Mouse (Mus musculus): Measurements from ENCODE around the gene Rsu1. TPM values are rescaled to one million over a fixed set of nuclear protein-coding genes. Genes with fewer than 3 reads are reported as not detected.

The Rsu1 gene
- total RNA-seq, 2 experiments from 2014 or later: 50.6 to 51.9 TPM

DNA sequence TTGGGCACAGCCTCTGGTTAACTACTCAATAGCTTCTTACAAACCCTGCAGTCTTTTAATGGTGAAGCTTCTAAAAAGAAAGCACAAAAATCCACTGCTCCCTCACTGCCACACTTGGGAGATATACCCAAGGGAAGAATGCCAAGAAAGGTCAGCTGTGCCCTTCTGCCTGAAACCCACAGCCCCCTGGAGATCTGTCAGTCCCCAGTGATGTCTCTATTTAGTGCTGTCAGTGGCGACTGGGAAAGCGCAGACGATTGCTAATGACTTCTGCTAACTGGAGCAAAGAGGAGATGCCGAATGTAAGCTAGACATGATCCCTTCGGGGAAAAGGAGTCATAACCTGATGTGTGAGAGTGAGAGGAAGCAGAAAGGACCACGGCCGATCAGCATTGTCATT, 96.8 kb downstream of the Rsu1 start:
- DNase-seq: peak; percentile 55
- intact Hi-C loops (cut with DNase I): no loop called here

DNA sequence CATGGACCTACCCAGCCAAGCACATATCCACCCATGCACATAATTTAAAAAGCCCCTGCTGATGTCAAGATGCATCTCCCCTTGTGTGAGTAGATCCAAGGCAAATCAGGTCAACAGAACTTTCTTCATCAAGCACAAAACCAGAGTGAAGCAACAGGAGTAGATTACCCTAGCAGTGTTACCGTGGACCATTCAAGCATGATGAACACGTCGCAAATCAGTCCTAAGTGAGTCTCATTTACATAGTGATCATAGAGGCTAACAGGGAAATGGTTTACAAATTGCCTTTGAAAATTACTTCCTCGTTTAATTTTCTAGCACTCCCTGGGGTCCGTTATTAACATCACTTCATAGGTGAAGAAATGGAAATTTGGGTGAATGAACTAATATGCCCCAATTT, 100.6 kb downstream of the Rsu1 start:
- intact Hi-C loops (cut with DNase I): no loop called here

DNA sequence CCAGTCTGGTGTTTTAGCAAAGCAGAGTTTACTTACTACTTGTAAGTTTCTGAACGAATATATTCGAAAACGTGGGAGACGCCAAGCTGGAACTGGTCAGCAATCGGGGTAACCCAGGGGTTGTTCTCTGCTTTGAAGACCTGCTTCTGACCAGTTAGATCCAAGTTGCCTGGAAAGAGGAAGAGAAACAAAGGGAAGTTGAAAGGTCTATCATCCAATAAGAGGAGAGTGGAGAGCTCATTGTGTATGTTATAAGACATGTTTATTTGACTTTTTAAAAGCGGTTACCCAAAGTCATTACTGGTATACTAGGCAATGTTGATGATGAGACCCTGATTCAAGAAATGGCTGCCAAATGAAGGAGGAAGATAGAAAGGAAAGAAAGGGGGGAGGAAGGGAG, 101.3 kb downstream of the Rsu1 start:
- DNase-seq: no peak
- intact Hi-C loops (cut with DNase I): no loop called here

More for the DNA sequence above, 100.6 kb downstream of the Rsu1 start:
- DNase-seq: no peak

DNA sequence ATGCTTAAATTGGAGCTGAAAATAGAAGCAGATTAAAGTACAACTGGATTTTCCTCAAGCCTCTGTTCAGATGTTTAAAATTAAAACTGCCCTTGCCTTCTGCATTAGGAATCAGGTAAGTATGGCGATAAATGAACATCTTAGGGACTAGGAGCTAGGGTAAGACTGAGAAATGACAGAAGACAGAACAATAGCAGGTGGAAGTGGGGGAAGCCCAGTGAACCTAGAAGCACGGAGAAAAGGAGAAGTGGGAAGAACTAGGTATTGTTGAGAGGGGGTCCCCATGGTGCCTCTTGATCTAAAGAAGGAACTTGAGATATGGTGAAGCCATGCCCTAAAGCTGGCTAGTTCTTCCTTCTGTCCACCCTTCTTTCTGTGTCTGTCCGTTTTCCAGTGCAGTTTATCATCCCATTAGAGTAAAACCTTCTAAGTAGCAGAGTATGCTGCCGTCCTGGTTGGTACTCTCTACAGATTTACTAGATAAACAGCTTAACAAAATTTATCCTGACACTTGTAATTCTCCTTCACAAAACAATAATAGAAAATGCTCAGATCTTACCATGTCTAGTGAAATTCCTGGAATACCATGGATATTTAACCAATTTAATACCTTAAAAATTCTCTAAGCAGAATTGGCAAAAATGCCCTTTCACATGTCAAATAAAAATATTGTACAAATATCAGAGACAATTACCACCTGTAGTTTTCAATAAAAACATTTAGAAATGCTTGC, 101.9 kb downstream of the Rsu1 start:
- no peak for DNase-seq
- intact Hi-C loops (cut with DNase I): no loop called here

DNA sequence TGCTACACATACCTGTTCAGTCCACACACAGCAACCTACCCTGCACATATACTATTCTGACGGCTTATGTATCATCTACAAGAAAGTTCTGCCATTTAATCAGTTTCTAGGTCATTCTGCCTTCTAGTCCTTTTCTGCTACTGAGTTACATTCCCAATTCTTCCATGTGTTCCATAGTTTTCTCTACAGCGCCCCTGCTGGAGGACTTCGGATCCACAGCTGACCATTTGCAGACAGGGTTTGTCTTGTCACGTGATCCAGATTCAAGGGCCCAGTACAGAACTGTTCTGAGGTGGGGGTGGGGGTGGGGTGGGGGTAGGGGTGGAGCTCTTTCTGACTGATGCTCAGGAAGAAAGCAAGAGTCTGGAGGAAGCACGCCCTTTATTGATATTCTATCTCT, 102.5 kb downstream of the Rsu1 start:
- intact Hi-C loops (cut with DNase I): no loop called here
- peak; percentile 53 for DNase-seq

DNA sequence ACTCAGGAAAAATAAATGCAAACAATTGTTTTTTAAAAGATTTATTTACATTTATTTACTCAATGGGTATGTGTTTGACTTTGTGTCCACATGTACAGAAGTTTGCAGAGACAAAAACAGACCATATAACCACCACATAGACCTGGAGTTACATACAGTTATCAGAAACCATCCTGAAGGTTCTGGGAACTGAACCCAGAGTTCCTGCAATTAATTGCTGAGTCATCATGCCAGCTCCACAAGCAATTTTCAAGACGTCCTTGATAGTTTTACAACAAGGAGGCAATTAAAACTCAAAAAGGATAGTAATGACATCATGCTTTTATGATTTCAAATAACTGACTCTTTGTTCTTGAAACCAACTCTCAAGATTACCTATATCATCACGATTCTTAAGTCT, 109.5 kb downstream of the Rsu1 start:
- no peak for DNase-seq
- intact Hi-C loops (cut with DNase I): no loop called here

DNA sequence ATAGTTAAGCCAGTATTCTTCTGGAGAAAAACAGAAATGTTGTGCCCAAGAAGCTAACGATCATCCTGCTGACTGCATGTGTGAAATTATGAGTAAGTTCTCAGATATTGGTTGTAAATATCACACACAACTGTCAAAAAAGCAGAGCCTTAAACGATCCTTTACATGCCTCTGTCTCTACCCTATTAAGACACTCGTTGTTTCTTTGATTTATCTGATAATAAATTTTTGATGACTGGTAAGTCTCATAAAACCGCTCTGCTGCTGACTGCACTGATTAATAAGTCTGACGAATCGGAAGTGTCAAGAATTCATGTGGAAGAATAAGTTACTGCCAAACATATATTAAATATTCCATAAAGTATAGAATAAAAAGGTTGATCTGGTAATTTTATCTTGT, 126.0 kb downstream of the Rsu1 start:
- no peak for DNase-seq
- intact Hi-C loops (cut with DNase I): no loop called here

DNA sequence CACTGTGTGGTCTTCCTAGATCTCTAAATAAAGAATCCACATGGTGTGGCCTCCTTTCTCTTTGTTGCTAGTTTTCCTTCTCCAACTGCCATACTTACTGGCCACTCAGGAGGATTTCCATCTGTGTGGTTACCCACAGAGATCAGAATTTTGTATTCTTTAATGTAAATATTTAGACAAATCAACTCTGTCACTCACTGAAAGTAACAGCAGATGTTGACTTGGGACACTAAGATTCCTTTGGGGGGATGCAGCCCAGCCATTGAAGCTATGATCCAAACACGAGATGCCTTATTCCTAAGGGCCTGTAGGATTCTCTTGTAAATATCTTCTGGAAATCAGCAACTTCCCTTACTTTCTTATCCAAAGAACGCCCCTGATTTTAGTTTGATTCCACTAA, 136.3 kb downstream of the Rsu1 start:
- DNase-seq: no peak
- intact Hi-C loops (cut with DNase I): no loop called here

DNA sequence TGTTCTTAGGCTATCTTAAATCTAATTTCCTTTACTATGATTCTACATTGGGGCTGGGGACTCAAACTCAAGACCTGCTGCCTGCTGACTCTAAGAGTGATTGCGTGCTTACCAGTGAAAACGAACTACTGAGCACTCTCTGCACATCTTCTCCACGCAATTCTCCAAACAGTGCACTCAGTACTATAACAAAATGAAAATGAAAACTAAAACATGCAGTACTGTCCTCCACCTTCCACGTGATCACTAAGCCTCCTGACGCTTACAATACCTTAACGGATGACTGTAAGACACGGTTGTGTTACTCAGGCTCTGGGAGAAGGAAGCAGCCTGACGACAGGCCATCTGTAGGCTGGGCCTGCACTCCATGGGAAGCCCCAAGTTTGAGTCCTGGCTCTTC, 138.4 kb downstream of the Rsu1 start:
- intact Hi-C loops (cut with DNase I): no loop called here
- DNase-seq: no peak

DNA sequence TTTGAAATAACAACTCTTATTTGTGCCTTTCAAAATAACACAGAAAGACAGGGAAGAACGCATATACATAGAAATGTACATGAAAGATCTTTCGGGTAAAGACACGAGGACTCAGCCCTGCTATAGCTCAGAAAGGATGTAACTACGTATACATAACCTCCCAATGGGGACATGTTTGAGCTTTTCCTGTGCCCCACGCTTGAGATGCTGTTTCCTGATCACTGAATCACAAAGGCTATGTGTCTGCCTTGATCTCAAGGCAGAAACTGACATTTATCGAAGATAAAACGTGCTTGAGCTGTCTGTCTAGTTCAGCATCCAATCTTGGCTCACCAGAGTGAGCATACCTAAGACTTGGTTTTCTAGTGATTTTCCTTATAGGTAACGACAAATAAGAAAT, 138.8 kb downstream of the Rsu1 start:
- intact Hi-C loops (cut with DNase I): no loop called here
- DNase-seq: no peak

DNA sequence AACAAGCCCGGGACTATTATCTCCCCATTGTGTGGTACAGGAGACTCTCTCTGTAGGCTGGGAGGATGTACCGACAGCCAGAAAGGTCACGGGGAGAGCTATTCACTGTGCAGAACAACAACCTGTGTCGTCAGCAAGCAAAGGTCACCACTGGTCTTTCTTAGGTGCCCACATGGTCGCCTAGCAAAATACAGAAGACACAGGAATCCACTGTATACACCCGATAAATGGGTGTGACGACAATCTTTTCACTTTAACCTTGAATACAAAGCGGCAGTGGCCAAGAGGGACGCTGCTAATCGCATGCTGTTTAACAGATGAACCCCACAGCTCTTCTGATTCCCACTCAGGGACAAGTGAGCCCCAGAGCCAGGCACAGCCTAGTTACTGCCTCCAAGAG, 141.4 kb downstream of the Rsu1 start:
- no peak for DNase-seq

DNA sequence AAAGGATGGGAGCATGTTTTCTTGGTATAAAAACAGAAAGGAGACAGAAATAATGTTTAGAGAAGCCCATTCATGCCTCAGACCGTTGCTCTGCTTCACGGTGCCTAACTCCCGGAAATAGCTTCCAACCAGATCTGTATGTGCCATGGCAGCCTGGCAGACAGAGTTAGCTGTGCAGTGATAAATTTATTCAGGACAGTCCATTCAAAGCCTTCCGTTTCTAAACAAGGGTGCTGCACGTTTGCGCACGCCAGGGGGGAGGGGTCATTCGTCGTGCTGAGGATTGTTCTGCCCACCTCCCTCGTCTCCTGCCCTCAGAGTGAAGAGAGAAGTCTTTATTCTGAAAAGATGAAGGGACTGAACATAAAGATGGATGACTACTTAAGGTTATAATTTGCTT, 141.9 kb downstream of the Rsu1 start:
- peak; percentile 14 for DNase-seq
- intact Hi-C loops (cut with DNase I): no loop called here

More for the DNA sequence above, 141.4 kb downstream of the Rsu1 start:
- intact Hi-C loops (cut with DNase I): no loop called here

DNA sequence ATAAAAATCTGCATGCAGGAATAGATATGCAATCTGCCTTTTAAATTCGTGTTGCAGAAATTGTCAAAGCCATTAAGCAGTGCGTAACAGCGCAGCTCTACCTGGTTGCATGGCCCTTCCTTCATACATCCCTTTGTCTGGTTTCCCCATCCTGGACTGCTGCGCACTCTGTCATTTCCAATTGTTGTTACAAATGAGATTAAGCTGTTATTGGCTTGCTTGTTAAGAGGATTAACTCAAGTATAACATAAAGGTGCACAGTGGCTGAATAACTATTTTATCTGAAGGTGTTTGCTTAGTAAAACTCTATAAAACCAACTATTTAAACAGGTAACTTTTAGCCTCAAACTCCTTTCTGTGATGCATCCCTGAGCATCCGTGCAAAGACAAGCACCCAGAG, 150.8 kb downstream of the Rsu1 start:
- DNase-seq: no peak
- intact Hi-C loops (cut with DNase I): no loop called here

DNA sequence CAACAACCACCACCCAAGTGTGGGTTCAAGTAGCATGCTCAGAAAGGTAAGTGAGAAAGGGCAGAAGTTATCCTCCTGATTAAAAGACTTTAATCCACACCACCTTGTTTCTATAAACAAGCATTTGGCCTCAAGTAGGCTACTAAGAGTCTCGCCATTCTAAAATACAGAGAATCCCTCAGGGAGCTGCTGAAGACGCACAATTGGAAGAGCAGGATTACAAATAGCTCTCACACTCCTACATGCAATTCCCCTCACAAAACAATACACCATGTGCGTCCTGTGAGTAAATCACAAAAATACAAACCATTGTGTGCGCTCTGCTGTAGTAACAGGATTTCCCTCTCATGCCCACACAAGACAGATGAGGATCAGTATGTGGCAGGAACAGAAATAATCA, 153.3 kb downstream of the Rsu1 start:
- intact Hi-C loops (cut with DNase I): no loop called here

DNA sequence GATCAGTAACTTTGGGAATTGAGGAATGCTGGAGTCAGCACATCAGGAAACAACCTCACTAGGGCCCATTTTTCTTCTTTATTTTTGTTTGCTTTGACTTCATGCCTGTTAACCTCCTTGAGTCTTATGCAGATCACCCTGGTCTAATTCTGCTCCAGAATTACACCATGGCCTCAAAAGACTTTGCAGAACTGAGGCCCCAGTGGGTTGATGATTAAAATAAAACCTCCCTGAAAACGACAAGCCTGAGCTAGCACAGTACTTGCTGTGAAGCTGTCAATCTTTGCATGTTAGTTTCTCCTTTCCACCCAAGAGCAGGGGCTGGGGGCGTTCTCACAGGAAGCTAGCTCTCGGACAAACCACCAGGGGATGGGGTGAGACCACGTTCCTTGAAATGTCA, 164.7 kb downstream of the Rsu1 start:
- no peak for DNase-seq
- intact Hi-C loops (cut with DNase I): no loop called here

More for the DNA sequence above, 153.3 kb downstream of the Rsu1 start:
- DNase-seq: no peak

DNA sequence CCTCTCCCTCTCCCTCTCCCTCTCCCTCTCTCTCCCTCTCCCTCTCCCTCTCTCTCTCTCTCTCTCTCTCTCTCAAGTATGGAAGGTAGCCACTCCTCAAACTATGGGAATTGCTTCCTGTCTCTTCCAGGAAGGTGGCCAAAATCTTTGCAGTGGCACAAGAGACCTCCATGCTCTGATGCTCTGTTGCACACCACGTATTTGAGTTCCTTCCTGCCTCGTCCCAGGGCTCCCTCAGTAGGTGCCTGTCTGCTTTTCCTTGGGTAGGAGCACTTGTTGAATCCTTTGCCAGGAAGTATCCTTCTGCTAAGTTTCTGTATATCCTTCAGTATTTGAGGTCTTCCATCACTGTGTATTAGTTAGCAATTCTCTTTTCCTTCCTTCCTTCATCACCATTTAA, 166.8 kb downstream of the Rsu1 start:
- no peak for DNase-seq
- intact Hi-C loops (cut with DNase I): no loop called here

DNA sequence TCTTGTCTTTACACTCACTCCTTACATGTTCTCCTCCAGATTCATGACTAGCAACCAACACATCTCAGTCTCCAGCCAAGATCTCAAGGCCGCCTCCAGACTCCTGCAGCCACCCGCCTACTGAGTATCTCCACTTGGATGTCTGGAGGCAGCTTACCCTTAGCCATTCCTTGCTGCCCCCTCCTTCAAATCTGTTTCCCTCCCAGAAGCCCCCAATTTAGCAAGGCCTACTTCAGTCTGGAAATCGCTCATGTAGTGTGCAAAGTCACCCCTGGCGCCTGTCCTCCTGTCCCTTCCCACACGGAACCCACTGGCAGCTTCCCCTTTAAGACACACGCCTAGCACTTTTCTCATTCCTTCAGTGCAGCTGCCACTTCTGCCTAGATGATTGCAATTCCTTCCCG, 167.4 kb downstream of the Rsu1 start:
- intact Hi-C loops (cut with DNase I): no loop called here
- no peak for DNase-seq

DNA sequence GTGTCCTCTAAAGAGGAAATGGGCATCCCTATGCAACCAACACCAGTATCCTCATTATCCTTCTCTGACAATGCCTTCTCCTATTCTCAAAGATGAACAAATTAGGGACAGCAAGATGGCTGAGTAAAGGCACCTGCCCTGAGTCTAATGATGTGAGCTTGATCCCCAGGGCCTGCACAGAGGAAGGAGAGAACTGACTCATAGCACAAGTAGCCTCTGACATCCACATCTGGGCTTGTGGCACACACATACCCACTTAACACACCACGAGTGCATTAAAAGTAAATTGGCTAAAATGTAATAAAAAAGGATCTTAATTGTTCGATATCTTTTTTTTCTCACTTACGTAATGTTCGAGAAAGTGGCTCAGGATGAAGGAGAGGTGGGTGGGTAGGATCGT, 177.2 kb downstream of the Rsu1 start:
- no peak for DNase-seq
- intact Hi-C loops (cut with DNase I): no loop called here

DNA sequence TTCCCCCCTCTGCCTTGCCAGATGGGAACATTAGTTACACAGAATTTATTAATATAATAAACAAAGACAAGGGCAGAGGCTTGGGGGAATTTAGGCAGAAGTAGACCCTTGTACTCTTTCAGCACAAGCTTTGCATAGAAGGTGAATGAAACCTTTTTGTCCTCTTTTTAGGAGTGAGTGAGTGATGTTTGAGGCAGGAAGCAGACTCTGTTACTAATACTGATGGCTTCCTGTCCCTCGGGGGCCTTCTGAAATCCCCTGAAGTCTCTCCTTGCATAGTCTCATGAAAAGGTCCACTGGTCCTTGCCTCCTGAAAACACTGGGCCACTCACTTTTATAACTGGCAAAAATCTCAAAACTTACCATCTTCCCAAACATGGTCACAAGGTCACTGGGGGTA, 177.6 kb downstream of the Rsu1 start:
- intact Hi-C loops (cut with DNase I): no loop called here
- no peak for DNase-seq

DNA sequence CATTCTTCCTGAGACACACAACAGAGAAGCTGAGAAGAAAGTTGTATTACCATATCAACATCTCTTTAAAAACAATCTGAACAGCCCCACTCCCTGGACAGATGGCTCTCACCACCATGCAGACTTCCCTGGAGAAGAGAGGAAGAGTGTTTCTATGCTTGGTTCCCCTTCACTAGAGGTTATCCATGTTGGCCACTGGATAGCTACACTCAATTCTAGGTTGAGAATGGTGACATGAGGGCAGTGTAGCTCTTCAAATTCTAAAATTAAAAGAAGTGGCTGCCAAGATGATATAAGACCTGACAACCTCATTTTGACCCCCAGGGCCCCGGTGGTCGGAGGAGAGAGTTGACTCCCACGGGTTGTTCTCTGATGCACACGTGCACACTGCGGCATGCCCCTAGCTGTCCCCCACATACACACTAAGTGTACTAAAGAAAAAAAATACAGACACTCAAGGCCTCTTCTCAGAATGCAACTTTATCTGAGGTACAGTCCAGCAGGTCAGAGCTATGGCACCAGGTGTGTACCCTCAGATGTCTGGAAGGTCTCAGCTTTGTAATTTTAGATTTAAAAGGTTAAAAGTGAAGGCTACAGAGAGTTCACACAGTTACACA, 179.7 kb downstream of the Rsu1 start:
- intact Hi-C loops (cut with DNase I): no loop called here

DNA sequence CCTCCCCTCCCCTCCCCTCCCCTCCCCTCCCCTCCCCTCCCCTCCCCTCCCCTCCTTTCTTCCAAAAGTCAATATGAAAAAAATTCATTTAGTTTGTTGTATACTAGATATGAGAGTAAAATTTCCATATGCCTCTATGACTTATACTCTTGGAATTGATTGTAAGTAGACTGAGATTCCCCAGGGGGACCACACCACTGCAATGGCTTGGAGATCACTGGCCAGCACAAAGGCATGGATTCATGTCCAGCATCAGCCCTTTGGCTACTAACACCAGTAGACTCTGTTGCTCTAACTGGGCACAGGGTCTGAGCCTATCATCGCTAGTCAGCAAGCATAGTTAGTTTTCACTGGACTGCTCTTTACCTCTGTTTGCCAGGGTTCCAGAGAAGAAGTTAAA, 180.4 kb downstream of the Rsu1 start:
- intact Hi-C loops (cut with DNase I): no loop called here
- DNase-seq: no peak

More for the DNA sequence above, 179.7 kb downstream of the Rsu1 start:
- DNase-seq: no peak

DNA sequence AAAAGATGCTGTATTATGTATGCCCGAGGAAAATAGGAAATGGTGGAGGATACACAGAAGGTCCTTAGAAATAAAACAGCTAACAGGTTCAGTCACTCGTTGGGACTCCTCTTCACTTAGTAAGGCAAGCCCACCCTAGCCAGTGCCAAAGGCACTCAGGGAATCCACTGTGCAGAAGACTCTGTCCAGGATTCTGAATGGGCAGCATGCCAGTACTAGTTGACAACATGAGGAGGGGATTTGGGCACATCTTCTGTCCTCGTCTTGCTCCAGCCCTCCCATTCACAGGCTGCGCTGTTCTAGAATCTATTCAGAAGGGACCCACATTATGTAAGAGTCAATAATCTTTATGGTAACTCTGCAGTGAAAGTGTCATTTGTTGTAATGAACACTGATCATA, 181.4 kb downstream of the Rsu1 start:
- peak; percentile 34 for DNase-seq
- intact Hi-C loops (cut with DNase I): no loop called here

DNA sequence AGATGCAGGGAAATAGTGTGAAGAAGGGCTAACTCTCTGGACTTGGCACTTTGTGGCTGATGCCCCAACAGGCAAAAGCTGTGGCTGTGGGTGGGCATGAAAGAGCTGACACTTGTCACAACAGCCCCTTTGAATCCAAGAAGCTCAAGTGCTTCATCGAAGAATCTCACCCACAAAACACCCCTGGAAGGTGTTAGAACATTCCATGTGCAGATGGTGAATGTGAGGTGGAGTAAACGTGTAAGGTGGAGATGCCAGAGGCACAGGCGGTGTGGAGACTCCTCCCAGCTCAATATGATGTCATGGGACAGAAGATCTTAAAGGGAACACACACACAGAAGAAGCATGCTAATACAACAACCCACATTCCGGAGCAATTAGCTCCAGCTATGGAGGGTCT, 182.9 kb downstream of the Rsu1 start:
- no peak for DNase-seq
- intact Hi-C loops (cut with DNase I): no loop called here

Measured in left cerebral cortex, postnatal 4 days (tissue).